Mouse (Mus musculus) ES-Bruce4 (cell line): ENCODE measurements around the gene Jagn1.

ENCODE experiments used
- CTCF ChIP-seq: IDR thresholded peaks from one replicate; pipeline ENCODE4 v1.8.1; 2011; ENCODE audit warnings: low read depth, low read length
- EP300 ChIP-seq: IDR thresholded peaks from 2 replicates; pipeline ENCODE4 v1.6.1; 2011; ENCODE audit warnings: low read depth, low read length; ENCODE audit not compliant: insufficient read depth
- POLR2A ChIP-seq: IDR thresholded peaks from one replicate; pipeline ENCODE4 v1.8.1; 2011; ENCODE audit warnings: low read length; ENCODE audit not compliant: insufficient read depth

GRCm38 (mm10) chr6:113447639-113448038 is 5.3 kb downstream of the Jagn1 start:
- TF ChIP-seq CTCF, result no peak
- no peak for TF ChIP-seq EP300
- TF ChIP-seq POLR2A, result no peak
